Mouse (Mus musculus): ENCODE measurements around the gene Chrm4.

The Chrm4 gene

GRCm38 (mm10) chr2:91944170-91944950 lies 17.3 kb downstream of the Chrm4 start:
- peak; percentile 87 for DNase-seq (ENCODE audit: low read depth)

DNA sequence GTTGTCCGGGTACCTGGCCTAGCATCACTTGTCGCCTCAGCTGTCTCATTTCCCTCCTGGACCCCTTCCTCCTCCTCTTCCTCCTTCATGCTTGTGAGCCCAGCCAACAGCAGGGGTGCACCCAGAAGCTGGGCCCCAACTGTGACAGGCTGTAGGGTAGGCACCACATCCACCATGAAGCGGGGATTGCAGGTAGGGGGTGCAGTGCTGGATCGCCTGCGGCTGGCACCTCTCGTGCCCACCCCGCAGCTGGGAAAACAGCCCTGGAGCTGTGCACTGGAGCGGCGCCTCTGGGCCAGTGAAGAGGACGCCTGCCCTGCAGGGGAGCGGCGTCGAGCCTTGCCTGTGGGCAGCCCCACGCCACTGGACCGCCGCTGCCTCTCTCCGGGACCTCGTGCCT lies 18.4 kb downstream of the Chrm4 start, which contains the start of gene Gm9821:
Gm9821 (plus strand) TSS at position 221 of the 400 bp plus-strand sequence.
- no peak for DNase-seq (ENCODE audit: low read depth)

DNA sequence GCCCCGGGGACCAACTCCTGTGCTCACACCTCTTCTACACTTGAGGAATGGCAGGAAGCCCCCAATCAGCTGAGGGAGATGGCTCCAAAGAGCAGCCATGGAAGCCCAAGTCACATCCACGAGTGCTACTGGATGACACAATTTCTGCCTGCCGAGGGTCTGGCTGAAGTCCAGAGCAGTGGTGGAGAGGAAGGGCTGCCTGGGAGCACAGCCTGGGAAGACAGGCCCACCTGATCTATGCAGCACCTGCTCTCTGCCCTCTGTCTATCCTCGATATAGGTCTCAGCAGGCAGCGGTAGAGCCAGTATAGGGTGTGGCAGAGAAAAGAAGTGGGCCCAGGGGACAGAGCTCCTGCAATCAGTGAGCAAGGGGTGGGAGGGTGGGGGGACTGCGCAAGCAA lies 19.8 kb downstream of the Chrm4 start:
- DNase-seq (ENCODE audit: low read depth): no peak

DNA sequence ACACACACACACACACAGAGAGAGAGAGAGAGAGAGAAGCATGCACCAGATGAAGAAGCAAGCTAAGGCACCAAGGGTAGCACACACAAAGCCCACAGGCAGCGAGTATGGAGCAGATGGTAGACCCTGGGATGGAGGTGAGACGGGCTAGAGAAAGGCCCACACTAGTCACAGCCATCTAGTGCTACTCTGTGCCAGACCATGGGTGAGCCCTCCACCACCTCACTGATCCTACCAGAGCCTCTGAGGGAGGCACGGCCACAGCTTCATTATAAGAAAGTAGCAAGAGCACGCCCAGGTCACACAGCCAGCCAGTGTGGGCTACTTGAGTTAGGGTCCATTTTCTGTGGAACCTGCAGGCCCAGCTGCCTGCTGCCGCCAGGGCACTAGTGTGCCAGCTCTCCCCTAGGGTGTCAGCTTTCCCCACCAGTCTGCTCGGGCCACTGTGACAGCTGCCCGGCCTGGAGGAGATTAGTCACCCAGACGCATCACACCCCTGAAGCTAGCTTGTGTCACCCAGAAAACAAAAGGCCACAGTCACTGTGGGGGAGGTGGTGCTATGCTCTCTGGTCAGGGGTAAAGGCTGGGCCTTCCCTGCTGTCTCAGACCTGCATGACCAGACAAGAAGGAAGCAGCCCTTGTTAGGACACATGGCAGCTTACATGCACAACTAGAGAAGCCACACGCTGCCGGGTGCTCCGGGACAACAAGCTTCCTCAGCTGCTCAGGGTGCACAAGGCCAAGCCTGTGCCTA lies 20.5 kb downstream of the Chrm4 start:
- DNase-seq (ENCODE audit: low read depth): peak; percentile 43

- no peak for DNase-seq (ENCODE audit: low read depth)
These were observed 21.1 kb downstream of the Chrm4 start for GRCm38 (mm10) chr2:91948151-91948509.

DNA sequence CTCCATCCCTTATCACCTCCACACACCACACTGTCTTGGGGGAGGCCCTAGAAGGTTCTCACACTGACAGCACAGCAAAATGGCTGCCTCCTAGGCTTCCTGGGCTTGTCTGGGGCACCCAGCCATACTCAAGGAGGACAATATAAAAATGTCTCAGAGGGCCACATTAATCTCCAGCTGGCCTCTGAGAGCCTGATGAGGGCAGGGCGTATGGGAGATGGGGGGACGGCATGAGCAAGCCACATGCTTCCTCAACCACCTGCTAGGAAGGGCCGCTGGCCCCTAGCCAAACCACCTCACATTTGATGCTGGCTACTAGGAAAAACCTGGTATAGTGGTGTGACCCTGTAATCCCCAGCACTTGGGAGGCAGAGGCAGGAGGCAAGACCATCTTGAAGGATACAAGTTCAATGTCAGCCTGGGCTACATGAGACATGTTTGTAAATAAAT lies 21.8 kb downstream of the Chrm4 start:
- no peak for DNase-seq (ENCODE audit: low read depth)

- no peak for DNase-seq (ENCODE audit: low read depth)
These were observed 22.6 kb downstream of the Chrm4 start for GRCm38 (mm10) chr2:91949411-91950274.

DNA sequence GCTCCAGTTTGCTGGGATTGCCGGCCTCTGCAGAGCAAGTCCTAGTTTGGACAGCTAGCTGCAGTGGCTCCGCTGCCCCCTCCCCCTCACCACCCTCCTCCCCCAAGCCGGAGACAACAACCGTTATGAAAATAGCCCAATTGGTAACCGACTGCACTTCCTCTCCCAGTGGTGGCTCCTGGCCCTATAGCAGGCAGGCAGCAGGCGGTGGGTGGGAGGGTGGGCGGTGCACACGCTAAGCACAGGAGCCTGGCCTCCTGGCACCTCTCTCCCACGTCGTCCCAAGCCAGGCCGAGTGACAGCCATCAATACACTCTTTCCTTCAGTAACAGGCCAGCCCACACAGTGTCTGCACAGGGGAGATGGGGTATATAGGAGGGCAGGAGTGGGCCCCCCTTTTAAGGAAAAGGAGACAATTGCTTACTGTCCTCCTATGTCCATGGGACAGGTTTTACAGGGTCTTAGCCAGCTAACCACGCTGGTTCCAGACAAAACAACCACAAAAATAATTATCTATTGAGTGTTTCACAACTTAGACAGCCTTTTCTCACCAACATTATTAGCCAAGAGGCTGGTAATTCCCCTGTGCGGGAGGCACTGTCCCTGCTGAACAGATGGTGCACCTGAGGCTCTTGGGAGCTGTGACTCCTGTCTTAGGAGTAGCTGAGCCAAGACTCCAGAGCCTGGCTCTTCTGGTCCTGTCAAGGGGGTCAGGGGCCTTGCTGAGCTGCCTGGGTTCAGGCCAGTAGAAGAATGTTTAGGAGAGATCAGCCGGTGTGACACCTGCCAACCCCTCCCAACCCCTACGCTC lies 23.4 kb downstream of the Chrm4 start:
- peak; percentile 83 for DNase-seq (ENCODE audit: low read depth)

- DNase-seq (ENCODE audit: low read depth): no peak
These were observed 26.8 kb downstream of the Chrm4 start for GRCm38 (mm10) chr2:91953825-91954224.

DNA sequence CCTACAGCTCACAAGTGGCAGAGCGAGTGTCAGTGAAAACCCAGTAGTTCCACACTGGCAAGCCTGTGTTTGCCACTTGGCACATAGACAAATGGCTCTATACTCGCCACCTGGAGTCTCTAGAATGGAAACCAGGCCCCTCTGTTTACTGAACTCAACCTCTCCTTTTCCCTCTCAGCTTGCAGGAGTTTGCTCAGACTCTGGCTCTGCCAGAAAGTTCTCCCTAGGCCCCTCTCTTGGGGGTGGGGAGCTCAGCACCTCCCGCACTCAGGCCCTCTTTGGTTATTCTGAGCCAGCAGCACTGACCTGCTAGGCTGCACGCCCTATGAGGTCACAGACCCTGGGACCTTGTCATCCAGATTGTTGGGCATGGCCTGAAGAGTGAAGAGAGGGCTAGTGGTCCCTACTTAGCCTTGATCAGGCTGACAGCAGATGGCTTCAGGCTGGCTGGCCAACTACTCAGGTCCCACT lies 28.1 kb downstream of the Chrm4 start:
- no peak for DNase-seq (ENCODE audit: low read depth)

GRCm38 (mm10) chr2:91955875-91956274 lies 28.8 kb downstream of the Chrm4 start:
- DNase-seq (ENCODE audit: low read depth): no peak

DNA sequence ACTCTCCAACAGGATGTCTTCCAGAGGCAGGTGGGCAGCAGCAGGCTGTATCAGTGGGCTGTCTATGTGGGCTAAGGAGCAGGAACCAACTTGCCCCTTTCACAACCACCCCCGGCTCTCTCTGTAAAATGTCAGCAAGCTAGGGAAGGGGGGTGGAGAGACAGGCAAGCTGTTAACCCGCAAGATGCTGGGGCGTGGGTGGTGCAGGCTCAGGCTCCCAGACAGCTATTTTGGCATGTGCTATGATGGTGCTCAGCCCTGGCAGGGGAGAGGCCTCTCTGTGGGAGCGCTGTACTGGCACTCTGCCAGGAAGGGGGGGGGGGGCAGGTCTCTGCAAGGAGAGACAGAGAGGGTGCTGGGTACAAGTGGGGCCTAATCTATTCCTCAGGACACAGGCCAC lies 30.0 kb downstream of the Chrm4 start:
- peak; percentile 85 for DNase-seq (ENCODE audit: low read depth)

GRCm38 (mm10) chr2:91958049-91958448 lies 31.0 kb downstream of the Chrm4 start:
- DNase-seq (ENCODE audit: low read depth): no peak

DNA sequence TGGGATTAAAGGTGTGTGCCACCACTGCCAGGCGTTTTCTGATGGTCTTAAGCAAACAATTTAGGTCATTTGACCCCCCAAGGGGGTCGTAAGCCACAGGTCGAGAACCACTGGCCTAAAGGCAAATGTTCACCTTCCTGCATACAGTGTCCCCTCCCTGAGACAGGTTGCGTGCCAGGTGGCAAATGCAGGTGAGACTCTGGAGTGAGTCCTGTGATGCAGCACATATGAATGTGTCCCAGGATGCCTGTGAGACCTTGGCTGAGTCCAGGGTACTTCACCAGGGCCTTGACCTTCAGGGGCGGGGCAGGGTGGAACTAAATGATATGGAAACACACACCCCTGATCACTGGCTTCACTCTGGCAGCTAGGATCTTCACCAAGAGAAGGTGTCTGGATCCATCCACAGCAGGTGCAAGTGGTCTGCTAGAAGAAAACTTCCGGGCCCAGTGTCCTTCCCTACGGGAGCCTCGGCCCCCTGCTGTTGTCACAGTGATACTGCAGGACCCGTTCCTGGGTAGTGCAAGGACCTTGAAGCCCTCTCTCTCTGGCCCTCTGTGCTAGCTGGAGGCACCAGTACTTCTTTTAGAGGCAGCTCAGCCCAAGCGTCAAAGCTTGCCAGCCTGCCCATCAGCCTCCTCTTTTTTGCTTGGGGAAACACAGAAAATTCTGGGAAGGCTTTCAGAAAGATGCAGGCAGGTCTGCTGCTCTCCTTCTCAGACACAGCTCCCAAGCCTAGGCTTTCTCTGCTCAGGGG lies 31.8 kb downstream of the Chrm4 start:
- peak; percentile 80 for DNase-seq (ENCODE audit: low read depth)

GRCm38 (mm10) chr2:91959544-91960410 lies 32.7 kb downstream of the Chrm4 start:
- DNase-seq (ENCODE audit: low read depth): no peak

DNA sequence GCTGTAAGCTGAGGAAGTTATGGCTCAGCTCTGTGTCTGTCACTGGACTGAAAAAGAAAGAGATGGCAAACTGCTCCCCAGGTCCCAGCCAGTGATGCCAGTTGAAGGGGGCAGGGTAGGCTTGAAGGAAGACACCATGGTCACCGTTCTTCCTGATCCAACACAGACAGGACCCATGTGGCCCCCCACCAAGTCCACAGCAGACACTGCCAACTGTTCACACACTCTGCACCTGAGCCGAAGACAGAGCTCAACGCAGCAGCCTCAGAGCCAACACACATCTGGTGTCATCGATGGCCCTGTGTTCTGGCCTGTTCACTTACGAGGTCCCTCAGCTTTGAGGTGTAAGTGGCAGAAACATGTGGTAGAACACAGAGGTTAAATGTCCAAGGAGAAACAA lies 33.4 kb downstream of the Chrm4 start:
- DNase-seq (ENCODE audit: low read depth): no peak

DNA sequence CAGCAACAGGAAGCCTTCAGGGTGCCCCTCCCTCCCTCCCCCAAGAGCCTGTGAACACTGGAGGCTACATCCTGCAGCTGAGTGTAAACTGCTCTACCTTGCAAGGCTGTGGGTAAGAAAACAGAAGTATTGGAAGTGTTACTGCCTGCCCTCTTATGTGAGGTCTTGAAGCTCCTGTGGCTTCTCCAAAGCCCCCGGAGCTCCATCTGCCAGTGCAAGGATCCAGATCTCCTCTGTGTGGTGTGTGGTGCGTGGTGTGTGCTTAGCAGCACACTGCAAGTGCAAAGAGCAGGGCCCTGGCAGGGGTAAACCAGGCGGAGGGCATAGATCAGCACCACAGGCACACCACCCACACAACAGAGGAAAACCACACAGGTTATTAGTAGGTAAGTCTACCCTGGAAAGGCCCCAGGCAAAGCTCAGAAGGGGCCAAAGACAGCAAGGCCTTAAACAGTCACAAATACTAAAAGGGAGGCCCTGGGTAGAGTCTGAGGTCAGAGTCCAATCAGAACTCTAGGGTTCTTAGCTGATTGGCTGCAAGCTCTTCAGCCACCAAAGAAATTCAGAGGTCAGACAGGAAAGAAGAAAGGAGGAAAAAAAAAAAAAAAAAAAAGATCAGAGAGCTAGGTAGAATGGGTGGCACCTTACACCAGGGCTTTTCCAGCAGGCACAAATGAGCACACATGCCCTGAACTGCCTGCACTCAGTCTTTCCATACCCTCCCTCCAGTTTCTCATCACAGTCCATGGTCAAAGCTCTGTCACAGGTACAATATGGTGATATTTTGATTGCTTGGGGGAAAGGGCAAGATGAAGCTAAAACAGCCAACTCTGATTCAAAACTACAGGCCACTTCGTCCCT lies 35.1 kb downstream of the Chrm4 start:
- DNase-seq (ENCODE audit: low read depth): peak; percentile 85

DNA sequence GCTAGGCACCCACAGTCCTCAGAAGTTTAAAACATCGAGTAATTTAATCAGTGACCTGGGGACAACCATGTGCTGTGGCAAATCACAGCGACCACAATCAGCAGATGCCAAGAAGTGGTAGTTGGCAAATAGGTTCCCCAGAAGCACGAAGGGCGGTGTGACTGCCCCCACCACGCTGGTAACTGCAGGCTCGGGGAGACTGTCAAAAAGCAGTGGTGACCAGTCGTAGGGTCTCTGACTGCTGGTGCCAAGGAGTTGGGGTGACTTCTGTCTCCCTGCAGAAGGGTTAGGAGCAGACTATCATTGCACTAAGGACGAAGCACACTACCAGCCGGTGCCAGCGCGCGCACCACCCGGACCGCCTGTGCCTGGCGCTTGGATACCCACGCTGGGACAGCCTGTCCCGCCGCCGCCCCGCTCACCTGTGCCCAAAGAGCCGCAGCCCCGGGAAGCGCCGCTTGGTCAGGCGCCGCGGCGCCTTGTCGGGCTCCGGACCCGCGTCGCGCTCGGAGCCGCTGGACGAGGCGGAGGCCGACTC lies 35.9 kb downstream of the Chrm4 start:
- DNase-seq (ENCODE audit: low read depth): peak; percentile 50

All from induced T-regulatory cell, adult 2 months (primary cell).